Mouse (Mus musculus) liver, embryonic 15.5 days (tissue): ENCODE results near the gene Gpr62. TPM values are rescaled to one million over a fixed set of nuclear protein-coding genes. Genes with fewer than 3 reads are reported as not detected.

Source experiments
- ATAC-seq: fragments of 200-750 bp; cut with Nextera tagmentation; 2 replicates; pipeline ENCODE4 v1.8.0; 2017; ENCODE audit warnings: moderate number of reproducible peaks, mild to moderate bottlenecking, moderate library complexity; ENCODE audit not compliant: insufficient read depth
- H3K27ac ChIP-seq: fragments of 300-500 bp; sonication (generic); replicated peaks from 2 replicates; pipeline ENCODE4 v1.5.1; 2015; ENCODE audit warnings: mild to moderate bottlenecking, inconsistent platforms
- H3K27me3 ChIP-seq: fragments of 300-500 bp; sonication (generic); 2 replicates; pipeline ENCODE4 v1.6.1; 2015; ENCODE audit warnings: mild to moderate bottlenecking, inconsistent platforms
- H3K36me3 ChIP-seq: fragments of 300-500 bp; sonication (generic); replicated peaks from 2 replicates; pipeline ENCODE4 v1.6.1; 2015; ENCODE audit warnings: moderate library complexity, mild to moderate bottlenecking, inconsistent platforms
- H3K4me1 ChIP-seq: fragments of 300-500 bp; sonication (generic); replicated peaks from 2 replicates; pipeline ENCODE4 v1.6.1; 2015; ENCODE audit warnings: inconsistent platforms
- H3K4me2 ChIP-seq: fragments of 300-500 bp; sonication (generic); 2 replicates; pipeline ENCODE4 v1.6.1; 2015; ENCODE audit warnings: moderate library complexity, mild to moderate bottlenecking, inconsistent platforms
- H3K4me3 ChIP-seq: fragments of 300-500 bp; sonication (generic); replicated peaks from 2 replicates; pipeline ENCODE4 v1.5.1; 2015; ENCODE audit warnings: mild to moderate bottlenecking, inconsistent platforms
- H3K9ac ChIP-seq: fragments of 300-500 bp; sonication (generic); 2 replicates; pipeline ENCODE4 v1.6.1; 2015; ENCODE audit warnings: moderate library complexity, mild to moderate bottlenecking, inconsistent platforms
- H3K9me3 ChIP-seq: fragments of 300-500 bp; sonication (generic); replicated peaks from 2 replicates; pipeline ENCODE4 v1.6.1; 2016; ENCODE audit warnings: inconsistent platforms
- WGBS: fragments of 180-500 bp; shearing (Covaris S2); methylation state at CpG from one replicate; pipeline ENCODE4 v1.1.7; 2015; ENCODE audit warnings: mixed read lengths; ENCODE audit not compliant: insufficient replicate concordance; 5-methylcytosine and 5-hydroxymethylcytosine counted together
- polyA plus RNA-seq: library from polyadenylated mRNA; unstranded; fragments of >200 nt; fragmentation: Nextera tagmentation; extraction: Ambion mirVana; gene quantifications from 2 replicates; pipeline ENCODE4 v1.2.1, GENCODE M21; 2015

Gpr62 gene
- polyA plus RNA-seq, 1 experiment from 2014 or later = not detected

GRCm38 (mm10) chr9:106483136-106483535 lies 17.4 kb upstream of the Gpr62 start:
- Histone ChIP-seq H3K36me3 (peaks cover 51% of the 10 kb centered on the region), H3K9ac (no peak overlapping the region)

GRCm38 (mm10) chr9:106482578-106483115 lies 16.9 kb upstream of the Gpr62 start:
- H3K27me3 ChIP-seq = no peaks in the 10 kb centered on the region
- H3K4me2 ChIP-seq = no peak overlapping the region
- no peak overlapping the region for H3K9ac ChIP-seq
- no peak overlapping the region for H3K27ac ChIP-seq
- peaks cover 7% of the 10 kb centered on the region for H3K4me1 ChIP-seq
- H3K9me3 ChIP-seq = no peaks in the 10 kb centered on the region
- ATAC-seq = no peak
- no peak overlapping the region for H3K4me3 ChIP-seq
- 72% methylated on average over 17 of the region's 17 CpGs for WGBS
- peaks cover 51% of the 10 kb centered on the region for H3K36me3 ChIP-seq

More at GRCm38 (mm10) chr9:106483136-106483535, 17.4 kb upstream of the Gpr62 start:
- Histone ChIP-seq H3K4me3 (no peak overlapping the region), H3K27me3 (no peaks in the 10 kb centered on the region), H3K27ac (no peak overlapping the region), H3K4me1 (peaks cover 2% of the 10 kb centered on the region), H3K4me2 (no peak overlapping the region), H3K9me3 (no peaks in the 10 kb centered on the region)
- WGBS = 81% methylated on average over 10 of the region's 10 CpGs
- no peak for ATAC-seq

GRCm38 (mm10) chr9:106481676-106482075 lies 15.9 kb upstream of the Gpr62 start:
- H3K9ac ChIP-seq = no peak overlapping the region
- H3K36me3 ChIP-seq = peaks cover 51% of the 10 kb centered on the region
- 76% methylated on average over 13 of the region's 13 CpGs for WGBS
- H3K27me3 ChIP-seq = no peaks in the 10 kb centered on the region
- H3K4me2 ChIP-seq = no peak overlapping the region
- no peaks in the 10 kb centered on the region for H3K9me3 ChIP-seq
- no peak for ATAC-seq
- no peak overlapping the region for H3K27ac ChIP-seq
- peaks cover 14% of the 10 kb centered on the region for H3K4me1 ChIP-seq
- no peak overlapping the region for H3K4me3 ChIP-seq

GRCm38 (mm10) chr9:106481075-106481474 lies 15.3 kb upstream of the Gpr62 start:
- Histone ChIP-seq H3K4me3 (no peak overlapping the region), H3K9ac (no peak overlapping the region), H3K36me3 (peaks cover 49% of the 10 kb centered on the region), H3K27ac (no peak overlapping the region), H3K9me3 (no peaks in the 10 kb centered on the region), H3K4me1 (peaks cover 20% of the 10 kb centered on the region), H3K27me3 (no peaks in the 10 kb centered on the region), H3K4me2 (no peak overlapping the region)
- 69% methylated on average over 15 of the region's 15 CpGs for WGBS
- ATAC-seq = no peak

- 74% methylated on average over 7 of the region's 7 CpGs for WGBS
- Histone ChIP-seq H3K36me3 (peaks cover 47% of the 10 kb centered on the region), H3K9me3 (no peaks in the 10 kb centered on the region), H3K4me1 (peaks cover 25% of the 10 kb centered on the region), H3K27me3 (no peaks in the 10 kb centered on the region), H3K27ac (no peak overlapping the region), H3K4me3 (no peak overlapping the region), H3K9ac (no peak overlapping the region), H3K4me2 (no peak overlapping the region)
- no peak for ATAC-seq
Measured at GRCm38 (mm10) chr9:106480541-106480940, 14.8 kb upstream of the Gpr62 start.

GRCm38 (mm10) chr9:106478101-106478500 lies 12.4 kb upstream of the Gpr62 start:
- peak overlapping the region; percentile 47 for H3K9ac ChIP-seq
- H3K36me3 ChIP-seq = peaks cover 25% of the 10 kb centered on the region
- peaks cover 43% of the 10 kb centered on the region for H3K4me1 ChIP-seq
- H3K27ac ChIP-seq = no peak overlapping the region
- ATAC-seq = no peak
- peak overlapping the region; percentile 68 for H3K4me3 ChIP-seq
- H3K9me3 ChIP-seq = no peaks in the 10 kb centered on the region
- H3K27me3 ChIP-seq = no peaks in the 10 kb centered on the region
- 64% methylated on average over 9 of the region's 9 CpGs for WGBS
- peak overlapping the region; percentile 96 for H3K4me2 ChIP-seq

- 1% methylated on average over 16 of the region's 16 CpGs for WGBS
- Histone ChIP-seq H3K9ac (peak overlapping the region; percentile 47), H3K4me1 (peaks cover 43% of the 10 kb centered on the region), H3K27me3 (no peaks in the 10 kb centered on the region), H3K36me3 (peaks cover 21% of the 10 kb centered on the region), H3K4me2 (peak overlapping the region; percentile 96), H3K9me3 (no peaks in the 10 kb centered on the region), H3K27ac (peak overlapping the region; percentile 6; the same call in 1 of the 2 replicates), H3K4me3 (peak overlapping the region; percentile 68)
- no peak for ATAC-seq
Measured at GRCm38 (mm10) chr9:106477649-106478048, 11.9 kb upstream of the Gpr62 start.

- Histone ChIP-seq H3K4me3 (peak within 1 kb of the TSS; percentile 68), H3K4me2 (peak within 1 kb of the TSS; percentile 96), H3K36me3 (peaks cover 18% of the 10 kb centered on the region; the same call in 1 of the 2 replicates), H3K9ac (peak within 1 kb of the TSS; percentile 47), H3K9me3 (no peaks in the 10 kb centered on the region), H3K27me3 (no peaks in the 10 kb centered on the region), H3K27ac (peak within 1 kb of the TSS; percentile 14), H3K4me1 (peaks cover 43% of the 10 kb centered on the region)
- under 1% methylated on average over 41 of the region's 41 CpGs for WGBS
- ATAC-seq = peak; percentile 99
Measured at GRCm38 (mm10) chr9:106476924-106477484, 11.3 kb upstream of the Gpr62 start, which contains the start of gene Parp3. Parp3 (minus strand) TSS chr9:106476949.

GRCm38 (mm10) chr9:106476002-106476923 lies 10.5 kb upstream of the Gpr62 start:
- H3K4me1 ChIP-seq = peaks cover 43% of the 10 kb centered on the region
- H3K9me3 ChIP-seq = no peaks in the 10 kb centered on the region
- H3K4me2 ChIP-seq = peak overlapping the region; percentile 96
- H3K9ac ChIP-seq = no peak overlapping the region
- peak overlapping the region; percentile 68 for H3K4me3 ChIP-seq
- peak overlapping the region; percentile 14; the same call in 1 of the 2 replicates for H3K27ac ChIP-seq
- 14% methylated on average over 16 of the region's 16 CpGs for WGBS
- H3K27me3 ChIP-seq = no peaks in the 10 kb centered on the region
- peaks cover 11% of the 10 kb centered on the region; the same call in 1 of the 2 replicates for H3K36me3 ChIP-seq
- peak; percentile 6 for ATAC-seq

GRCm38 (mm10) chr9:106475663-106476001 lies 9.9 kb upstream of the Gpr62 start, which contains the start of gene Rrp9:
Rrp9 (plus strand) TSS chr9:106475963.
- Histone ChIP-seq H3K36me3 (peaks cover 5% of the 10 kb centered on the region; the same call in 1 of the 2 replicates), H3K27me3 (no peaks in the 10 kb centered on the region), H3K4me3 (peak within 1 kb of the TSS; percentile 68), H3K9ac (no peak within 1 kb of the TSS), H3K27ac (peak within 1 kb of the TSS; percentile 14; the same call in 1 of the 2 replicates), H3K4me2 (peak within 1 kb of the TSS; percentile 96), H3K4me1 (peaks cover 43% of the 10 kb centered on the region), H3K9me3 (no peaks in the 10 kb centered on the region)
- no peak for ATAC-seq
- 62% methylated on average over 10 of the region's 10 CpGs for WGBS

GRCm38 (mm10) chr9:106475046-106475445 lies 9.3 kb upstream of the Gpr62 start:
- 67% methylated on average over 7 of the region's 7 CpGs for WGBS
- no peak overlapping the region for H3K9ac ChIP-seq
- peak overlapping the region; percentile 96 for H3K4me2 ChIP-seq
- no peaks in the 10 kb centered on the region for H3K9me3 ChIP-seq
- H3K27me3 ChIP-seq = no peaks in the 10 kb centered on the region
- no peak for ATAC-seq
- H3K36me3 ChIP-seq = no peaks in the 10 kb centered on the region
- H3K27ac ChIP-seq = no peak overlapping the region
- H3K4me3 ChIP-seq = no peak overlapping the region
- H3K4me1 ChIP-seq = peaks cover 43% of the 10 kb centered on the region
